In genomic region chr4:142088409-142088808, GRCm38 (mm10) we compare ENCODE assay signal across 27 mouse cellular contexts. TPM values are rescaled to one million over a fixed set of nuclear protein-coding genes. Genes with fewer than 3 reads are reported as not detected.
DNase-seq lines count a peak whose midpoint lies in the region; ATAC-seq lines count a peak whose summit lies in the region.
"Had no signal": no experiment of that assay in that cellular context is flagged by ENCODE, and none has a peak within 500 bp of the region (broad histone marks: within the 10 kb centered on the region; RNA-seq: fewer than 3 reads in every experiment).

No protein-coding gene starts in this region.

- H3K27ac ChIP-seq in hindbrain, embryonic 10.5 days: no peak overlapping the region
- H3K27ac ChIP-seq in hindbrain, embryonic 14.5 days: no peak overlapping the region
- H3K27ac ChIP-seq in neural tube, embryonic 11.5 days (ENCODE audit: low read depth, low read length): no peak overlapping the region
- H3K27ac ChIP-seq: forebrain, embryonic 13.5 days; heart, adult 2 months; heart, embryonic 13.5 days; kidney, postnatal 0 days; liver, embryonic 12.5 days had no signal

- no peak overlapping the region for H3K4me2 ChIP-seq in hindbrain, embryonic 14.5 days (replicated peaks)
- H3K4me2 ChIP-seq in neural tube, embryonic 11.5 days (ENCODE audit: low read depth): no peak overlapping the region
- H3K4me2 ChIP-seq: forebrain, embryonic 13.5 days; heart, embryonic 13.5 days; liver, embryonic 12.5 days had no signal

- H3K9ac ChIP-seq in hindbrain, embryonic 14.5 days: no peak overlapping the region
- H3K9ac ChIP-seq in neural tube, embryonic 11.5 days (ENCODE audit: low read length): no peak overlapping the region
- H3K9ac ChIP-seq: forebrain, embryonic 13.5 days; heart, embryonic 13.5 days; liver, embryonic 12.5 days; liver, postnatal 0 days had no signal

- 16% methylated on average over 4 of the region's 4 CpGs for WGBS in hindbrain, embryonic 10.5 days
- 20% methylated on average over 4 of the region's 4 CpGs for WGBS in hindbrain, embryonic 14.5 days
- 30% methylated on average over 4 of the region's 4 CpGs for WGBS in neural tube, embryonic 11.5 days

- peaks cover 61% of the 10 kb centered on the region for H3K27me3 ChIP-seq in hindbrain, embryonic 10.5 days (ENCODE audit: insufficient read depth, poor library complexity, severe bottlenecking)
- H3K27me3 ChIP-seq in hindbrain, embryonic 14.5 days (ENCODE audit: control insufficient read depth, insufficient read depth, low read length): peaks cover 25% of the 10 kb centered on the region
- peaks cover 17% of the 10 kb centered on the region for H3K27me3 ChIP-seq in neural tube, embryonic 11.5 days (ENCODE audit: control insufficient read depth, insufficient read depth, low read length)
- H3K27me3 ChIP-seq: Patski had no signal

- H3K4me1 ChIP-seq in hindbrain, embryonic 10.5 days (replicated peaks): peaks cover 32% of the 10 kb centered on the region
- H3K4me1 ChIP-seq in hindbrain, embryonic 14.5 days (replicated peaks; ENCODE audit: control insufficient read depth, insufficient read depth, low read length): peaks cover 7% of the 10 kb centered on the region; the same call in 1 of the 2 replicates
- 0 out of 2 replicates have a peak, but pooled peaks cover 7% of the 10 kb centered on the region for H3K4me1 ChIP-seq in neural tube, embryonic 11.5 days (ENCODE audit: control insufficient read depth, insufficient read depth, low read length)

- DNase-seq in cerebellum, adult 18-20 months: peak; percentile 62 to 70
- DNase-seq in cerebellum, adult 11 months: no peak
- peak; percentile 57 for DNase-seq in hindbrain, embryonic 10.5 days (ENCODE audit: low spot score)
- no peak for DNase-seq in hindbrain, embryonic 14.5 days (ENCODE audit: low spot score)
- DNase-seq in neural tube, embryonic 11.5 days (ENCODE audit: low spot score): peak; percentile 36
- no peak for DNase-seq in neural tube, embryonic 10.5 days (ENCODE audit: extremely low spot score, low spot score)
- no peak for DNase-seq in thymus, postnatal 36 days
- DNase-seq: adrenal gland, postnatal 10 days; gastrocnemius, postnatal 36 days; heart, adult 2 months; heart, postnatal 10 days; kidney, adult 8-10 months; layer of hippocampus, postnatal 36 days; left cerebral cortex, postnatal 4 days; liver, postnatal 0 days; lung, postnatal 36 days; midbrain, embryonic 14.5 days had no signal

- no peaks in the 10 kb centered on the region for H3K36me3 ChIP-seq in hindbrain, embryonic 10.5 days
- no peaks in the 10 kb centered on the region for H3K36me3 ChIP-seq in hindbrain, embryonic 14.5 days (replicated peaks; ENCODE audit: control insufficient read depth, insufficient read depth)
- H3K36me3 ChIP-seq in neural tube, embryonic 11.5 days (ENCODE audit: control insufficient read depth, insufficient read depth, low read length): no peaks in the 10 kb centered on the region
- H3K36me3 ChIP-seq: heart, embryonic 13.5 days; liver, embryonic 12.5 days had no signal

- no peaks in the 10 kb centered on the region for H3K9me3 ChIP-seq in hindbrain, embryonic 10.5 days
- no peaks in the 10 kb centered on the region for H3K9me3 ChIP-seq in hindbrain, embryonic 14.5 days (ENCODE audit: control insufficient read depth, low read length)
- no peaks in the 10 kb centered on the region for H3K9me3 ChIP-seq in neural tube, embryonic 11.5 days (ENCODE audit: control insufficient read depth, low read length)
- H3K9me3 ChIP-seq: forebrain, embryonic 13.5 days; heart, embryonic 13.5 days; liver, embryonic 12.5 days had no signal

- ATAC-seq in hindbrain, embryonic 14.5 days (ENCODE audit: low FRiP score): no peak
- ATAC-seq in neural tube, embryonic 11.5 days (ENCODE audit: insufficient read depth, low FRiP score, low TSS enrichment): no peak
- no peak for ATAC-seq in granulocyte monocyte progenitor cell, adult 5-6 weeks (replicated peaks; ENCODE audit: poor library complexity, severe bottlenecking)
- ATAC-seq: forebrain, embryonic 13.5 days; intestine, embryonic 16.5 days; liver, embryonic 12.5 days; liver, postnatal 0 days; Patski had no signal

- H3K4me3 ChIP-seq in hindbrain, embryonic 10.5 days: no peak overlapping the region
- no peak overlapping the region for H3K4me3 ChIP-seq in hindbrain, embryonic 14.5 days (replicated peaks; ENCODE audit: low read length)
- H3K4me3 ChIP-seq in neural tube, embryonic 11.5 days (ENCODE audit: low read depth, low read length): no peak overlapping the region
- H3K4me3 ChIP-seq: erythroblast, embryonic 14.5 days; forebrain, embryonic 13.5 days; heart, adult 2 months; heart, embryonic 13.5 days; liver, embryonic 12.5 days; myocyte had no signal

RNA-seq across cellular contexts. Expression of gene Tmem51, which starts 4.3 kb away (rescaled TPM):
- 9.2 and 12.1 TPM in 2 replicates for polyA plus RNA-seq in hindbrain, embryonic 10.5 days (2016; fragmentation: Nextera tagmentation; extraction: Ambion mirVana)
- polyA plus RNA-seq in hindbrain, embryonic 14.5 days (2014; fragmentation: Nextera tagmentation; extraction: Ambion mirVana): 6.5 and 6.6 TPM in 2 replicates
- polyA plus RNA-seq in neural tube, embryonic 11.5 days (2014; fragmentation: Nextera tagmentation; extraction: Ambion mirVana): 5.1 and 8.0 TPM in 2 replicates
- 0.41 TPM in 1 of 2 replicates, not detected in the other for total RNA-seq in granulocyte monocyte progenitor cell, adult 5-6 weeks (2014; fragmentation: Nextera tagmentation)
- 1.1 TPM in 1 of 2 replicates, not detected in the other for total RNA-seq in granulocyte monocyte progenitor cell, adult 5-6 weeks (2017)
- total RNA-seq: MEL had no signal
- polyA plus RNA-seq: myocyte had no signal

Comparison
In these comparisons a context has a peak if more than half of its experiments do, and no peak if none do; other contexts are left out.
1. DNase-seq: peak in cerebellum, adult 18-20 months (2 of 2), hindbrain, embryonic 10.5 days (single experiment) and neural tube, embryonic 11.5 days (single experiment); none in cerebellum, adult 11 months (single experiment), hindbrain, embryonic 14.5 days (single experiment), neural tube, embryonic 10.5 days (single experiment) and thymus, postnatal 36 days (0 of 2).